Mouse (Mus musculus) stomach, postnatal 0 days (tissue): ENCODE results near the gene Snd1. TPM values are rescaled to one million over a fixed set of nuclear protein-coding genes. Genes with fewer than 3 reads are reported as not detected.

ENCODE experiments used
- ATAC-seq: fragments of 200-750 bp; cut with Nextera tagmentation; 2 replicates; pipeline ENCODE4 v1.8.0; 2017; ENCODE audit not compliant: low FRiP score, low TSS enrichment
- DNase-seq: peaks from one replicate; pipeline ENCODE4 v3.0.0-alpha.2; 2016; ENCODE audit warnings: low spot score
- H3K27ac ChIP-seq: fragments of 300-500 bp; sonication (generic); replicated peaks from 2 replicates; pipeline ENCODE4 v1.5.1; 2014; ENCODE audit warnings: mild to moderate bottlenecking, control low read depth
- H3K27me3 ChIP-seq: fragments of 300-500 bp; sonication (generic); 2 replicates; pipeline ENCODE4 v1.6.1; 2014; ENCODE audit warnings: low read length; ENCODE audit not compliant: control insufficient read depth, insufficient read depth
- H3K36me3 ChIP-seq: fragments of 300-500 bp; sonication (generic); 2 replicates; pipeline ENCODE4 v1.6.1; 2014; ENCODE audit warnings: low read length, mixed read lengths; ENCODE audit not compliant: control insufficient read depth, insufficient read depth
- H3K4me1 ChIP-seq: fragments of 300-500 bp; sonication (generic); replicated peaks from 2 replicates; pipeline ENCODE4 v1.6.1; 2014; ENCODE audit warnings: antibody characterized with exemption; ENCODE audit not compliant: control insufficient read depth, insufficient read depth
- H3K4me2 ChIP-seq: fragments of 300-500 bp; sonication (generic); replicated peaks from 2 replicates; pipeline ENCODE4 v1.6.1; 2014; ENCODE audit warnings: low read depth, mild to moderate bottlenecking, control low read depth, moderate library complexity
- H3K4me3 ChIP-seq: fragments of 300-500 bp; sonication (generic); 2 replicates; pipeline ENCODE4 v1.5.1; 2014; ENCODE audit warnings: low read depth, low read length, control low read depth
- H3K9ac ChIP-seq: fragments of 300-500 bp; sonication (generic); 2 replicates; pipeline ENCODE4 v1.6.1; 2014; ENCODE audit warnings: mild to moderate bottlenecking, low read length, control low read depth, mixed read lengths
- H3K9me3 ChIP-seq: fragments of 300-500 bp; sonication (generic); 2 replicates; pipeline ENCODE4 v1.6.1; 2016; ENCODE audit warnings: low read length; ENCODE audit not compliant: control insufficient read depth
- CTCF ChIP-seq: IDR thresholded peaks from 2 replicates; pipeline ENCODE4 v1.5.1; 2016; ENCODE audit warnings: antibody characterized with exemption, low read depth, mild to moderate bottlenecking, moderate library complexity
- EP300 ChIP-seq: optimal IDR thresholded peaks from 2 replicates; pipeline ENCODE3; 2016; ENCODE audit warnings: antibody characterized with exemption
- WGBS: fragments of 180-500 bp; shearing (Covaris S2); extraction: QIAGEN DNeasy Blood & Tissue Kit; methylation state at CpG from one replicate; pipeline ENCODE4 v1.1.7; 2014; 5-methylcytosine and 5-hydroxymethylcytosine counted together
- polyA plus RNA-seq: library from polyadenylated mRNA; unstranded; fragments of >200 nt; fragmentation: Nextera tagmentation; extraction: Ambion mirVana; gene quantifications from 2 replicates; pipeline ENCODE4 v1.2.1, GENCODE M21; 2015

The Snd1 gene
- polyA plus RNA-seq, 1 experiment from 2014 or later: 81.3 TPM

GRCm38 (mm10) chr6:28464630-28465029, 10.3 kb upstream of the Snd1 start:
- H3K9ac ChIP-seq: no peak overlapping the region
- ATAC-seq: peak; percentile 40; the same call in 1 of the 2 replicates
- H3K4me3 ChIP-seq: no peak overlapping the region
- no peaks in the 10 kb centered on the region for H3K27me3 ChIP-seq
- H3K27ac ChIP-seq: no peak overlapping the region
- no peaks in the 10 kb centered on the region for H3K4me1 ChIP-seq
- no peak overlapping the region for H3K4me2 ChIP-seq
- no peak for DNase-seq
- 21% methylated on average over 6 of the region's 6 CpGs for WGBS
- no peak for TF ChIP-seq CTCF
- no peak for TF ChIP-seq EP300
- no peaks in the 10 kb centered on the region for H3K36me3 ChIP-seq
- no peaks in the 10 kb centered on the region for H3K9me3 ChIP-seq

- no peak overlapping the region for H3K27ac ChIP-seq
- H3K9ac ChIP-seq: no peak overlapping the region
- H3K4me2 ChIP-seq: no peak overlapping the region
- H3K9me3 ChIP-seq: no peaks in the 10 kb centered on the region
- no peaks in the 10 kb centered on the region for H3K36me3 ChIP-seq
- H3K4me1 ChIP-seq: no peaks in the 10 kb centered on the region
- no peak overlapping the region for H3K4me3 ChIP-seq
- no peaks in the 10 kb centered on the region for H3K27me3 ChIP-seq
- TF ChIP-seq EP300 (no peak), CTCF (no peak)
- ATAC-seq (no peak), DNase-seq (no peak)
- WGBS: 55% methylated on average over 4 of the region's 4 CpGs
Observed at GRCm38 (mm10) chr6:28470017-28470602, 4.8 kb upstream of the Snd1 start.

- no peak overlapping the region for H3K27ac ChIP-seq
- no peaks in the 10 kb centered on the region for H3K27me3 ChIP-seq
- no peaks in the 10 kb centered on the region for H3K9me3 ChIP-seq
- no peak overlapping the region for H3K4me3 ChIP-seq
- TF ChIP-seq CTCF (0 out of 2 replicates have a peak, but pooled peaks have one; percentile 23), EP300 (no peak)
- H3K36me3 ChIP-seq: no peaks in the 10 kb centered on the region
- no peak overlapping the region for H3K4me2 ChIP-seq
- H3K4me1 ChIP-seq: no peaks in the 10 kb centered on the region
- no peak overlapping the region for H3K9ac ChIP-seq
- 77% methylated on average over 5 of the region's 5 CpGs for WGBS
- DNase-seq (no peak), ATAC-seq (no peak)
Observed at GRCm38 (mm10) chr6:28470621-28471020, 4.3 kb upstream of the Snd1 start.

GRCm38 (mm10) chr6:28471284-28472035, 3.5 kb upstream of the Snd1 start:
- WGBS: 87% methylated on average over 9 of the region's 9 CpGs
- Histone ChIP-seq H3K4me3 (no peak overlapping the region), H3K27me3 (no peaks in the 10 kb centered on the region), H3K36me3 (no peaks in the 10 kb centered on the region), H3K9me3 (no peaks in the 10 kb centered on the region), H3K4me2 (no peak overlapping the region), H3K4me1 (no peaks in the 10 kb centered on the region), H3K27ac (no peak overlapping the region), H3K9ac (no peak overlapping the region)
- ATAC-seq: no peak
- no peak for DNase-seq
- TF ChIP-seq CTCF (no peak), EP300 (no peak)

- H3K4me3 ChIP-seq: no peak overlapping the region
- no peak for DNase-seq
- no peaks in the 10 kb centered on the region for H3K27me3 ChIP-seq
- 60% methylated on average over 4 of the region's 4 CpGs for WGBS
- peak overlapping the region; percentile 9; the same call in 1 of the 2 replicates for H3K27ac ChIP-seq
- no peaks in the 10 kb centered on the region for H3K4me1 ChIP-seq
- no peak for ATAC-seq
- H3K36me3 ChIP-seq: no peaks in the 10 kb centered on the region
- no peaks in the 10 kb centered on the region for H3K9me3 ChIP-seq
- H3K4me2 ChIP-seq: no peak overlapping the region
- no peak for TF ChIP-seq EP300
- no peak for TF ChIP-seq CTCF
- H3K9ac ChIP-seq: no peak overlapping the region
Observed at GRCm38 (mm10) chr6:28474211-28474610, 728 bp upstream of the Snd1 start.
